Mouse (Mus musculus) lung, postnatal 36 days (tissue): Measurements from ENCODE around the gene Ccnc.
"Not testable (repeated sequence)": the region's sequence is repeated elsewhere in the genome, so short reads cannot be mapped to it uniquely, and the experiment has no call there.

Experiments used
- DNase-seq: peaks from one replicate; pipeline ENCODE4 v3.0.0; 2022; ENCODE audit warnings: mixed read lengths

The Ccnc gene

GRCm38 (mm10) chr4:21739169-21739568 is 11.7 kb downstream of the Ccnc start:
- DNase-seq, result peak; percentile 41

- DNase-seq, result not testable (repeated sequence)
Measured at GRCm38 (mm10) chr4:21744142-21744541, 16.6 kb downstream of the Ccnc start.

DNA sequence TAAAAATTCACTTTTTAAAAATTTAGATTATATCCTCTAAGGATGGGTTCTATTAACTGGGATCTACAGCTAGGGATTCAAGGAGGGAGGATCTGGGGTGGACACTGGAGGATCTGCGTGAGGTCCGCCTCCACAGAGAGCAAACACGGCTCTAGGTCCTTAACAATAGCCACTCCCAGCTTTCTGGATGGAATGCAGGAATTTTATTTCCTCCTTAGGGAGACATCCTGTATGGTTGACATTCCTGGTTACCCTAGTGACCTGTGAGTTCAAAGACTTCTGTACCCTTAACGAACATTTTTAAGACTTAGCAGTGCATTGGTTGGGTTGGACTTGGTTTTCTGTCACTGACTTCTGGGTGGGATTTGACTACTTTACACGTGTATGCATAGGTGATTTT is 18.2 kb downstream of the Ccnc start:
- DNase-seq, result no peak

DNA sequence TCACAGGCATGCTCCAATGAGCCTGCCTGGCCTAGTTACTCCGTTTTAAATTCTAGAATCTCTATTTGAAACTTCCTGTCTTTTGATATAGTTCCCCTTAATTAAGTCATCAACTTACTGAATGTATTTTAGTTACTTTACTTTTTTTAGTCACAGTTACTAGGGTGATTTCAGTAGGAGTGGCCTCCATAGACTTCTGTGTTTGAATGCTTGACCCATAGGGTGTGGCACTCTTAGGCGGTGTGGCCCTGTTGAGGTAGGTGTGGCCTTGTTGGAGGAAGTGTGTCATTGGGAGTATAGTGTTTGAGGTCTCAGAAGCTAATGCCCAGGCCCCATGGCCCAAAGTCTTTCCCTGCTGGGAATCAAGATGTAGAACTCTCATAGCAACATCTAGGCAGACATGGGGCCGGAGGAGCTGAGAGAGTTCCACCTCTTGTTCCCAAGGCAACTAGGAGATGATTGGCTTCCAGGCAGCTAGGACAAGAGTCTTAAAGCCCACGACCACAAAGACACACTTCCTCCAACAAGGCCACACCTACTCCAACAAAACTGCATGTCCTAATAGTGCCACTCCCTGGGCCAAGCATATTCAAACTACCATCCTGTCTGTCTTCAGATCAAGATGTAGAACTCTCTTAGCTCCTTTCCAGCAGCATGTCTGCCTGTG is 27.8 kb downstream of the Ccnc start:
- peak; percentile 59 for DNase-seq

DNA sequence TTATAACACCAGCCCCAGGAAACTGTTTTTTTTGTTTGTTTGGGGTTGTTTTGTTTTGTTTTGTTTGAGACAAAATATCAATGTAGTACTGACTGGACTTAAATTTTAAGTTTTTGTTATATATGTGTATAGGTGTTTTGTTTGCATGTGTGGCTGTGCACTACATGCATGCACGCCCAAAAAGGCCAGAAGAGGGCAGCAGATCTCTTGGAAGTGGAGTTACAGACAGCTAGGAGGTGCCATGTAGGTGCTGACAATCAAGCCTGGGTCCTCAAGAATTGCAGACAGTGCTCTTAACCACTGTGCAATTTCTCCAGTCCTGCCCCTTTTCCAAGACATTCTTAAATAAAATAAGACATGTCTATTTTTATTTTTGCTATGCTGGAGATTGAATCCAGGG is 31.4 kb downstream of the Ccnc start:
- DNase-seq, result no peak

- DNase-seq, result peak; percentile 27
Measured at GRCm38 (mm10) chr4:21761416-21762160, 34.1 kb downstream of the Ccnc start.

- no peak for DNase-seq
Measured at GRCm38 (mm10) chr4:21763827-21764226, 36.3 kb downstream of the Ccnc start.

- no peak for DNase-seq
Measured at GRCm38 (mm10) chr4:21766171-21766862, 38.8 kb downstream of the Ccnc start.

- peak; percentile 90 for DNase-seq
Measured at GRCm38 (mm10) chr4:21766863-21767304, 39.4 kb downstream of the Ccnc start, which contains the start of the genes Usp45 and Tstd3. Usp45 (plus strand) TSS chr4:21767156. Tstd3 (minus strand) TSS chr4:21767212.

GRCm38 (mm10) chr4:21771064-21771463 is 43.6 kb downstream of the Ccnc start:
- DNase-seq, result no peak

DNA sequence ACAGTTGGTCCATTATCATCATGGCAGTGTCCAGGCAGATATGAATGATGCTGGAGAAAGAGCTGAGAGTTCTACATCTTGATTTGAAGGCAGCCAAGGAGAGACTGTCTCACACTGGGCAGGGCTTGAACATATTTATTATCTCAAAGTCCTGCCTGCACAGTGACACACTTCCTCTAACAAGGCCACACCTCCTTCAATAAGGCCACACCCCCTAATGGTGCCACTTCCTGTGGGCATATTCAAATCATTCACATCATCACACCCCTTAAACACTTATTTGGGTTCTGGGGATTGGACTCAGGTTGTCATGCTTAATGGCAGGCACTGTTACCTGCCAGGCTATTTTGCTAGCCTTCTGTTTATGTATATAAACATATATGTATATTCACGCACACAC is 44.8 kb downstream of the Ccnc start:
- no peak for DNase-seq

DNA sequence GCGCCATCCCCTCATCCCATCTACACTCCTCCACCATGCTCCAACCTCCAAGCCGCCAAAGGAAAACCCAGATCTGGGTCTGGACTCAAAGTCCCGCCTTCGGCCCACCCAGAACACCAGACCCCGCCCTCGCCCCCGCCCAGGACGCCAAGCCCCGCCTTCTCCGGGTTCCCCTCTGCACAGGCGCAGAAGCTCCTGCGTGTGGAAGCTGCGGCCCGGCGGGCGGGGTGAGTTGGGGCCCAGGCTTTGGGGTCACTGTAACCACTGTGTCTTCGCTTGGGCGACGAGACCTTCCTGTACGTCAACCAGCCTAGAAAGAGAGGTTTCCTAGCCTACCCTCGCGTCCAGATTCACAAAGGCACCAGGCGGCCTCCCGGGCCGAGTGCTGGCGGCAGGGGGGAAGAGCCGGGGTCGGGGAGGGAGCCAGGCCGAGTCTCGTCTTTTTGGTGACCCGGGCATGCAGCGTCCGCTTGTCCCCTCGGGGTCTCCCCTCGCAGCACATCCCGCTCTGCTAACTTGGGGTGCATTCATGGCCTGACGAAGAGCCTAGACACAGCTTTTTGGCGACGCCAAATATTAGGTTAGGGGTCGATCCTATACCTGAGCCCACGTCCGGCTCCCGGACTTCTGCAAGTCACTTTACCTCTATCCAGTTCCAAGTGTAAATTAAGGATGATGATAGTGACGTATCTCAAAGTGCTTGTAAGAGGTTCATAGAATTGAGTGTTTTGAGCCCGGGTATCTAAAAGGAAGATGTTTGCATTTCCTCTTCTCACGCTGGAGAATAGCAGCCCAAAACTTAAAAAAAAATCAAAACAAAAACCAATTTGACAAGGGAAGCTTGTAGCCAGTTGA is 48.8 kb downstream of the Ccnc start:
- DNase-seq, result peak; percentile 93

DNA sequence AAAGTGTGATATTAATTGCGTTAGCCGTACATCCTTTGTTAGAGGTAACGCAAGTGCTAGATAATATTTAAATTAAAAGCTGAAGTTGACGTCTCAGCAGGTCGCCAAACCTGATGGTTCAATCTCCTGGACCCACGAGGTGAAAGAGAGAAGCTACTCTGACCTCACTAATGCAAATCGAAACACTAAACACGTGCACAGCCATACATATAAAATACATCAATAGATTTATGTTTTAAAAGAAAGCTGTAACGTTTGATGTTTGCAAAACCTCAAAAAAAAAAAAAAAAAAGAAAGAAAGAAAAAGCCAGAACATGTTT is 49.4 kb downstream of the Ccnc start:
- no peak for DNase-seq

GRCm38 (mm10) chr4:21780816-21781726 is 53.6 kb downstream of the Ccnc start:
- no peak for DNase-seq

- no peak for DNase-seq
Measured at GRCm38 (mm10) chr4:21786268-21786667, 58.8 kb downstream of the Ccnc start.

DNA sequence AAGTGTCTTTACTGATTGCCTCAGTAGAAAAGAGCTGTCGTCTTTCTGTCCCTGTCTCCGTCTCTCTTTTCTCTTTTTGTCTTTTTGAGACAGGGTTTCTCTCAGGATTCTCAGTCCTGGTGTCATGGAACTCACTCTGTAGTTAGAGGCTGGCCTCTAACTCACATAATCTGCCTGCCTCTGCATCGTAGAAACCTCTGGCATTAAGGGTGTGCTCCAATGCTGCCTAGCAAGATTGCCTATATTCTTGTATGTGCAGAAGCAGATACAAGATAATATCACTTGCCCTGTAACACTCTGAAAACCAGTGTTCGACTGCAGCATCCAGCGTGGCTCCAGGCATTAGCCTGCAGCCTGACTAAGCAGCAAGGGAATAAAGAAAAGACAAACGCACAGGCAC is 61.4 kb downstream of the Ccnc start:
- no peak for DNase-seq

DNA sequence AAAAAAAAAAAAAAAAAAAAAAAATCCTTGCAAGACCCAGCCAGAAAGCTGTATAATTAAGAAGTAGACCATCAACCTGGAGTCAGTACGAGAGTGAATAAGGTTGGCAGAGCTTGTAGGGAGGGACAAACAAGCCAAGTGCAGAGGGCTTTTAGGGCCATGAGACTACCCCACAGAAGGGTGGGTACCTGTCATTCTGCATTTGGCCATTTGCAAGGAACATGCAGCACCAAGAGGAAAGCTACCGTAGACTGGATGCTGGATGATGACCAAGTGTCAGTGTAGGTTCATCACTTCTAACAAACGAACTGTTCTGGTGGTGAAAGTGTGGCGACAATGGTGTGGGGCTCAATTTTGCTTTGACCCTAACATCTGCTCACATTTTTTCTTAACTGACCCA is 62.3 kb downstream of the Ccnc start:
- no peak for DNase-seq

DNA sequence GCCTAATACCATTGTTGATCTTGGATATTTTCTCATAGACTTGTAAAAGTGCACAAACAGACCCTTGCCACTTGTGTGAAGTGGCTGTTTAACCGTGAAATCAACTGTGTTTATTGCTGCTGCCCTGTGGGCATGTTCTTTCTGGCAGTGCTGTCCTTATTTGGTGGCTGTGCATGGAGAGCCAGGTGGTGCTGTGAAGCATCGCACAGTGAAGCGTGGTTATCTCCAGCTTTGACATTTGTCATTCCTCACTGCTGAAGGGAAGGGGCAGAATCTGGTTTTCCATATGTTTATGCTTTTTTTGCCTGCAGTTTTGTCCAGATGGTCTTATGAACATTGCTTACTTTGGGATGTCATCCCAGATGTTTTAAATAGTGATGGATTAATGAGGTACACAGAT is 66.1 kb downstream of the Ccnc start:
- no peak for DNase-seq

GRCm38 (mm10) chr4:21801013-21801412 is 73.5 kb downstream of the Ccnc start:
- no peak for DNase-seq

- no peak for DNase-seq
Measured at GRCm38 (mm10) chr4:21801620-21802019, 74.1 kb downstream of the Ccnc start.

DNA sequence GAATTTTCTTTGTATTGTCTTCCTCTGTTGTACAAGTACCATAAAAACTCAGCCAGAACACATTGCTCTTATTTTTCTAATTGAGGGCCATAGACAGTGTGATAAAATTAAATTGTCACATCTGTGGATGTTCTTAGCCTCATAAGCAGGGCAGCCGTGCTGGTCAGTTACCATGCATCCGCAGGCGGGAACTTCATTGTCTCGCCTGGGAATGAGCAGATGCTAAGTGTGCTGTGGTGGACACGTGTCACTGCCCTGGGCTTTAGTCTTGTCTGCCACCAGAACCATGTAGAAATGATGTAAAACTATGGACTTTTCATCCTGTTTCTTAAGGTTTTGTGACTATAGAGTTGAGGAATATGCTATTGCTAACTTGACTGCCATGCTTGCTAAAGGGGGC is 79.7 kb downstream of the Ccnc start:
- no peak for DNase-seq
